Mouse (Mus musculus) hindbrain, embryonic 15.5 days (tissue): ENCODE measurements around the gene Prss23. TPM values are rescaled to one million over a fixed set of nuclear protein-coding genes. Genes with fewer than 3 reads are reported as not detected.

Experiments used
- ATAC-seq: fragments of 200-750 bp; cut with Nextera tagmentation; 2 replicates; pipeline ENCODE4 v1.8.0; 2017; ENCODE audit warnings: low read depth, moderate number of reproducible peaks, moderate TSS enrichment; ENCODE audit not compliant: low FRiP score
- H3K27ac ChIP-seq: fragments of 300-500 bp; sonication (generic); replicated peaks from 2 replicates; pipeline ENCODE4 v1.5.1; 2015; ENCODE audit warnings: mild to moderate bottlenecking, inconsistent platforms
- H3K27me3 ChIP-seq: fragments of 300-500 bp; sonication (generic); 2 replicates; pipeline ENCODE4 v1.6.1; 2015; ENCODE audit warnings: control low read depth, inconsistent platforms
- H3K36me3 ChIP-seq: fragments of 300-500 bp; sonication (generic); 2 replicates; pipeline ENCODE4 v1.6.1; 2015; ENCODE audit warnings: control low read depth, inconsistent platforms
- H3K4me1 ChIP-seq: fragments of 300-500 bp; sonication (generic); replicated peaks from 2 replicates; pipeline ENCODE4 v1.6.1; 2015; ENCODE audit warnings: control low read depth, inconsistent platforms
- H3K4me2 ChIP-seq: fragments of 300-500 bp; sonication (generic); 2 replicates; pipeline ENCODE4 v1.6.1; 2015; ENCODE audit warnings: moderate library complexity, mild to moderate bottlenecking, inconsistent platforms
- H3K4me3 ChIP-seq: fragments of 300-500 bp; sonication (generic); 2 replicates; pipeline ENCODE4 v1.5.1; 2015; ENCODE audit warnings: mild to moderate bottlenecking, inconsistent platforms
- H3K9ac ChIP-seq: fragments of 300-500 bp; sonication (generic); 2 replicates; pipeline ENCODE4 v1.6.1; 2015; ENCODE audit warnings: inconsistent platforms
- H3K9me3 ChIP-seq: fragments of 300-500 bp; sonication (generic); 2 replicates; pipeline ENCODE4 v1.6.1; 2016; ENCODE audit warnings: control low read depth, inconsistent platforms
- WGBS: fragments of 180-500 bp; shearing (Covaris S2); methylation state at CpG from one replicate; pipeline ENCODE4 v1.1.7; 2015; 5-methylcytosine and 5-hydroxymethylcytosine counted together
- polyA plus RNA-seq: library from polyadenylated mRNA; unstranded; fragments of >200 nt; fragmentation: Nextera tagmentation; extraction: Ambion mirVana; gene quantifications from 2 replicates; pipeline ENCODE4 v1.2.1, GENCODE M21; 2015

Prss23 gene
- 17.9 and 21.0 TPM in 2 replicates for polyA plus RNA-seq

DNA sequence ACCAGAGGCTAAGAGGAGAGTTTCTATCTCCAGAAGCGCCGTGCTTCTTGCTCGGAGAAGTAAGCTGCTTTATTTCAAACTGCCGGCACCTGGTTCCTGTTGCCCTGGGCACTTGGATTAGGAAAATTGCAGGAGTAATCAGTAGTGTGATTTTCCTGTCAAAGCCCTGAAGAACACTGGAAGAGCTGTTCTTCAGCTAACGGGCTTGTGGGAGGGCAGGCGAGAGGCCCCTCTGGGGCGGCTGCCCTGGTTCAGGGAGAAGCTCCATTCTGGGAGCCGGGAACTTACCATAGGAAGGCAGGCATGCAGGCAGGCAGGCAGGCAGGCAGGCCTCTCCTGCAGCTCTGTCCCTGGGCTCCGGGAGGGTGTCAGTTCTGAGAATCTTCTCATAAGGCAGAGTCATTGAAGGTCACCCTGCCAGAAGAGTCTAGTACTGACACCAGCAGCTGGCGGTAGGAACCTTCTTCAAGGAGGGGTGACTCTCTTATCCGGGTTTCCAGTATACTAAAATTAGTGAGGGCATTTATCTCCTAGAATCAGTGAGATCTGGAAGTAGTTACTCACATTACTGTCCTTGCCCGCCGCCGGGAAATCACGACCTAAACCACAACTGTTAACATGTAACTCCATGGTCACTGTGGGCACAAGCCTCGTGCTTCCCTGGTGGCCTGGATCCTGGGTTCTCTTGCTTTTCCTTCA, at the start of gene Prss23:
Gene Prss23, minus strand, starts transcription at position 457 of the 699 bp plus-strand sequence.
- no peak within 1 kb of the TSS for H3K4me2 ChIP-seq
- no peak within 1 kb of the TSS for H3K27ac ChIP-seq
- no peaks in the 10 kb centered on the region for H3K36me3 ChIP-seq
- ATAC-seq = no peak
- no peaks in the 10 kb centered on the region for H3K4me1 ChIP-seq
- no peaks in the 10 kb centered on the region for H3K27me3 ChIP-seq
- H3K9ac ChIP-seq = no peak within 1 kb of the TSS
- H3K9me3 ChIP-seq = no peaks in the 10 kb centered on the region
- H3K4me3 ChIP-seq = no peak within 1 kb of the TSS
- WGBS = 82% methylated on average over 16 of the region's 16 CpGs

DNA sequence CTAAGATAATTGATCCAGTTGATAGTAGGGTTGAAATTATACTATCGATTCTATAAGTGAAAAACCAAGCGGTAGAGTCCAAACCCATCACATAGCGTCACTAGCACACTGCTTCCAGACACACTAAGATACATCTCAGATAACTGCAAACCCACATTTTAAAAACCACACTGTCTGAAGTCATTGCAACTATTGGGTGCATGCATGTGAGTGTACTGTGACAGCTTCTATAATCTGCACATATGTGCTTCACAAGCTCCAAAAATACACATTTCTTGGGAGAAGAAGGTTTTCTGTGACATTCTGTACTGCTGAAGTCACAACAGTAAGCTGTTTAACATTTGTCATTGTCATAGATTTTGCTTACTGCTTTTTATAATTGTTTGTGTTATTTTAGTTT, 49.1 kb upstream of the Prss23 start:
- no peak overlapping the region for H3K4me3 ChIP-seq
- no peak overlapping the region for H3K27ac ChIP-seq
- no peaks in the 10 kb centered on the region for H3K36me3 ChIP-seq
- 94% methylated on average over 3 of the region's 3 CpGs for WGBS
- H3K9me3 ChIP-seq = no peaks in the 10 kb centered on the region
- ATAC-seq = no peak
- no peaks in the 10 kb centered on the region for H3K4me1 ChIP-seq
- H3K4me2 ChIP-seq = no peak overlapping the region
- no peaks in the 10 kb centered on the region for H3K27me3 ChIP-seq
- no peak overlapping the region for H3K9ac ChIP-seq

DNA sequence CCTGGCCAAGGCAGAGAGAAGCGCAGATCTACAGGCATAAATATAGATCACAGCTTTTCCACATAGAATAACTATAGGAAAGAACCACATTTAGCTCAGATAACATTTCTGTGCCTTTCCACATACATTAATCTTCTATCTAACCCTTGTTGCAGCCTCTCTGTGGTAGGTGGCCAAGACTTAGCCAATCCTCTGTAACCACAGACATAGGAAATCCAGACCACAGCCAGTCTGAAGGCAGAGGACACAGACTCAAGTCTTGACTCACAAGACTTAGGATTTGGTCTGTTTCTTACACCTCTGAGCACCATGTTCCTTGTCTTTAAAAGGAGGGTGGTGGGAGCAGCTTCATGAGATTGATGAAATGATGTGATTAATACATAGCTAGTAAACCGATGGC, 37.6 kb upstream of the Prss23 start:
- H3K4me2 ChIP-seq = no peak overlapping the region
- ATAC-seq = no peak
- no peaks in the 10 kb centered on the region for H3K36me3 ChIP-seq
- no peaks in the 10 kb centered on the region for H3K4me1 ChIP-seq
- H3K9ac ChIP-seq = no peak overlapping the region
- 91% methylated on average over 2 of the region's 2 CpGs for WGBS
- H3K27me3 ChIP-seq = no peaks in the 10 kb centered on the region
- H3K27ac ChIP-seq = no peak overlapping the region
- no peaks in the 10 kb centered on the region for H3K9me3 ChIP-seq
- no peak overlapping the region for H3K4me3 ChIP-seq

DNA sequence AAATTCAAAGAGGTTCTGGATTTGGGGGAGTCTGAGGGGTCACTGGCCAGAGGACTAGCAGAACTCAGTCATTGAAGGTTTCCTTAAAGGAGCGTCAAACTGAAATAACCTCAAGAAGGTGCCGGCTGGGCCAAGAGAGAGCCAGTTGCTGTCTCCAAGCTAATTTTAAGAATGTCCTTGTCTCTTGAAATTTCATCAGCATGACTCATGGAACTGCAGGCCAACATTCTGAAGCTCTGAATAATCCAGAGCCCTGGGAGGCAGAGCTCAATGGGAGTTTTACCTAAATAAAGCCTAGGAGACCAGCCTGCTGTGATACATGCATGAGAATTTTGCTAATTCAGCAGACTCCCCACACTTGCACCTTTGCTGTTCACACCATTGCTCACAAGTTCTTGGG, 36.5 kb upstream of the Prss23 start:
- no peak overlapping the region for H3K4me3 ChIP-seq
- 97% methylated on average over 2 of the region's 2 CpGs for WGBS
- H3K4me1 ChIP-seq = no peaks in the 10 kb centered on the region
- no peak overlapping the region for H3K9ac ChIP-seq
- H3K27me3 ChIP-seq = no peaks in the 10 kb centered on the region
- H3K9me3 ChIP-seq = no peaks in the 10 kb centered on the region
- no peak for ATAC-seq
- no peak overlapping the region for H3K4me2 ChIP-seq
- H3K36me3 ChIP-seq = no peaks in the 10 kb centered on the region
- no peak overlapping the region for H3K27ac ChIP-seq

DNA sequence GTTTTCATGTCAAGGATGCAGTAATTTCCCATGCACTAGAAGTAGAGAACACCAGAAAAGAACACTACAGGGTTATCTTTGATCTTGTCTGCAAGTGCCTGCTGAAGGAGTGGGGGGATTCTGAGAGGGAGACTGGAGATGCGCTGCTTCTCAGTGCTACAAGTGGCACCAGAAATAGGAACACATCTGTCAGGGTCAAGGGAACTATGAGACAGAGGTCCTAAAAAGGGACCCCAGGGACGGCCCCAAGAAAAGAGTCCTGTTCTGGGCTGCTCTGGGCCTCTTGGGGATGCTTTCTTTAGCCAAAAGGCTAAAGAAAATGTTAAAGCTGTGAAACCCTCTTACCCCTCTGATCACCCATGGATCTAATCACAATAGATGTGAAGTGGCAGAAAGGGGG, 35.2 kb upstream of the Prss23 start:
- WGBS = 81% methylated on average over 2 of the region's 2 CpGs
- ATAC-seq = no peak
- H3K4me1 ChIP-seq = no peaks in the 10 kb centered on the region

DNA sequence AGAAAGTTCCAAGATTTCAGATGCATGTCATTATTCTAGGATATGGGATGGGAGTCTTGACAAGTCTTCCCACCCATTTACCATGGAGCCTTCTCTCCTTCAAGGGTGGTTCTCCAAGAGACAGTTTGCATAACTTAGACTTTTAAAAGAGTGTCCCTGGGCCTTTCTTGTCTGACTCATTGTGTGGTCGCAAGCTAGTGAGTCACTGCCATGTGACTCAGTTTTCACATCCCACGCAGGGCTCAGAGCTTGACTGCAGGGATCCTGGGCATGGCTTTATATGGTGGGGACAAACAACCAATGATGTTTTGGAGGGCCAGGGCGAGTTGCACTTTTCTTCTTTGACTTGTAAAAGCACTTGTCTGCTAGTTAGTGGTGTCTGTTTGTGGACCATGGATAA, 34.0 kb upstream of the Prss23 start:
- WGBS = 66% methylated on average over 3 of the region's 3 CpGs
- no peaks in the 10 kb centered on the region for H3K36me3 ChIP-seq
- no peaks in the 10 kb centered on the region for H3K4me1 ChIP-seq
- H3K9ac ChIP-seq = no peak overlapping the region
- H3K4me2 ChIP-seq = no peak overlapping the region
- no peak overlapping the region for H3K27ac ChIP-seq
- no peak overlapping the region for H3K4me3 ChIP-seq
- ATAC-seq = no peak
- no peaks in the 10 kb centered on the region for H3K9me3 ChIP-seq
- no peaks in the 10 kb centered on the region for H3K27me3 ChIP-seq

More for the DNA sequence above, 35.2 kb upstream of the Prss23 start:
- Histone ChIP-seq H3K27me3 (no peaks in the 10 kb centered on the region), H3K4me2 (no peak overlapping the region), H3K27ac (no peak overlapping the region), H3K4me3 (no peak overlapping the region), H3K9me3 (no peaks in the 10 kb centered on the region), H3K9ac (no peak overlapping the region), H3K36me3 (no peaks in the 10 kb centered on the region)

DNA sequence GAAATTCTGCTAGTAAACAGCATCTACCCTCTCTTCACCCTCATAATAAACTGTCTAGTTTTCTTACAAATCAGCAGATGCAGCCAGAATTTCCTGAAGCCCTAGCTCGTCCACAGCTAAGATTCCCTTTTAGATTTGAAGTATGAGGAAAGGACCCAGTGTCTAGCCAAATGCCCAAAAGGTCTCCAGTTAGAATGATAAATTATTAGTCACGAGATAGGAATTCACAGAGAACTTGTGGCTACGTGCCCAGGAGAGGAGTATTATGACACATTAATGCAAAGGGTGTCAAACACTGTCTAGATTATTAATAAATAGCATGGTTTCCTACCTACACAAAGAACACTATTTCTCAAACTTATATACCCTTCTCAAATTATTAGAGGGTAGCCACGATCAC, 32.6 kb upstream of the Prss23 start:
- H3K9ac ChIP-seq = no peak overlapping the region
- no peak overlapping the region for H3K4me3 ChIP-seq
- no peak overlapping the region for H3K4me2 ChIP-seq
- no peaks in the 10 kb centered on the region for H3K36me3 ChIP-seq
- no peak for ATAC-seq
- 72% methylated on average over 4 of the region's 4 CpGs for WGBS
- no peaks in the 10 kb centered on the region for H3K9me3 ChIP-seq
- H3K27ac ChIP-seq = no peak overlapping the region
- H3K27me3 ChIP-seq = no peaks in the 10 kb centered on the region
- H3K4me1 ChIP-seq = no peaks in the 10 kb centered on the region

DNA sequence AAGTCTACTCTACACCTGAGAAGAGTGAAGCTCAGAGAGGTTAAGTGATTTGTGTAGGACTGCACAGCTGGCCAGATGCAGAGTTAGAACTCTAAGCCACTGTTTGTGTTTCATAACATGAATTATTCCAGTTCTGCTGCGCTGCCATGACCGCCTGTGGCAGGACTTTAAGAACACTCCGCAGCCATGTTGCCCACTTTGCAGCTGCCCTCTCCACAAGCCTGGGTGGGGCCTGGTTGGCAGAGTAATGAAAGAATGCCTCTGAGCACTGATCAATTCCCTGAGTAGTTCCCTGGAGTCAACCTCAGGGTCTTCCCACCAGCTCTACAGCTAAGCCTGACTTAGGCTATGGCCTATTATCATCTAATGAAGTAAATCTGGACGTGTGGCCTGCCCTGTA, 32.1 kb upstream of the Prss23 start:
- no peaks in the 10 kb centered on the region for H3K4me1 ChIP-seq
- no peak for ATAC-seq
- no peaks in the 10 kb centered on the region for H3K9me3 ChIP-seq
- H3K36me3 ChIP-seq = no peaks in the 10 kb centered on the region
- no peak overlapping the region for H3K4me3 ChIP-seq
- H3K9ac ChIP-seq = no peak overlapping the region
- H3K27ac ChIP-seq = no peak overlapping the region
- no peak overlapping the region for H3K4me2 ChIP-seq
- 87% methylated on average over 4 of the region's 4 CpGs for WGBS
- no peaks in the 10 kb centered on the region for H3K27me3 ChIP-seq

DNA sequence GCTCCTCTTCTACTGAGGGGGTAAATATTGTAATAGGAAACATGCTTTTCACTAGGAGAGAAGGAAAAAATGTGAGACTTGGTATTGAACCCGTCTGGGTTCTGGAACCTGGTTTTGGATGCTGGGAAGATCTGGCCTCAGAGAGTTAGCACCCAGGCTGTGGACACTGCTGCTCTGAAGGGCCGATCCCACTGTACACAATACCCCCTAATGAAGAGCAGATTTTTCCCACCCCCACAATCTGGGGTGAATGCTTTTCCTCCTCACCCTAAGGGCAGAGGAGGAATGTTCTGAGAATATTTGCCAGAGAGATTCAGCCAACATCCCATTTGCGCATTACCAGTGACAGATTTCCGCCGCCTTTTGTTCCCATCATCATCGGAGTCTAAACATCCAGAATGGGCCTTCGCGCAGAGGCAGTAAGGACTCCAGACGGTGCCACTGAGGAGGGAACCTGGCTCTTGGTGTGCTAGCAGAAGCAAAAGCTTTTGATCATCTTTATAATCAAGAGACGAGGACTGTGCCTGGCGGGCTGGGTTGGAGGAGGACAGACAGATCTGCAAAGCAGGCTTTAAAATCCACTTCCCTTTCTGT, 31.6 kb upstream of the Prss23 start:
- 82% methylated on average over 11 of the region's 11 CpGs for WGBS
- H3K36me3 ChIP-seq = no peaks in the 10 kb centered on the region
- no peak overlapping the region for H3K4me3 ChIP-seq
- no peaks in the 10 kb centered on the region for H3K27me3 ChIP-seq
- no peak overlapping the region for H3K27ac ChIP-seq
- H3K4me2 ChIP-seq = no peak overlapping the region
- no peaks in the 10 kb centered on the region for H3K4me1 ChIP-seq
- no peak overlapping the region for H3K9ac ChIP-seq
- no peak for ATAC-seq
- H3K9me3 ChIP-seq = no peaks in the 10 kb centered on the region

DNA sequence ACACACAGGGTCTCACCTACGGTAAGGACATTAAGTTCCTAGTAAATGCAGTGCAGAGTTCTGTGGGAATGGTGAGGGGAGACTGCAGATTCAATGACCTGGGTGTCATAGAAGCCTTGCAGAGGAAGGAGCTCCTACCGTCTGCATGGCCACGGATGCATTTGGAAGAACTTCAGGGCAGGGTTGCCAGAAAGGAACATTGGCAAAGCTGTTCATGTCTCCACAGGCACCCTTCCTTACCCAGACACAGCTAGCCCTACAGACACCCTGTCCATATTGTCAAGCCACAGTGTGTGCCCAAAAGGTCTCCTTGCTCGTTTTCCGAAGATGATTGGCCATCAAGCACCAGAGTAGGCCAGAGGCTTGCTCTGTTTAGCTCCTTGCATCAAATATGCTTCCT, 30.1 kb upstream of the Prss23 start:
- H3K4me3 ChIP-seq = no peak overlapping the region
- WGBS = 87% methylated on average over 5 of the region's 5 CpGs
- H3K36me3 ChIP-seq = no peaks in the 10 kb centered on the region
- no peak overlapping the region for H3K9ac ChIP-seq
- no peaks in the 10 kb centered on the region for H3K27me3 ChIP-seq
- ATAC-seq = no peak
- no peaks in the 10 kb centered on the region for H3K9me3 ChIP-seq
- H3K4me1 ChIP-seq = no peaks in the 10 kb centered on the region
- no peak overlapping the region for H3K4me2 ChIP-seq
- H3K27ac ChIP-seq = no peak overlapping the region

DNA sequence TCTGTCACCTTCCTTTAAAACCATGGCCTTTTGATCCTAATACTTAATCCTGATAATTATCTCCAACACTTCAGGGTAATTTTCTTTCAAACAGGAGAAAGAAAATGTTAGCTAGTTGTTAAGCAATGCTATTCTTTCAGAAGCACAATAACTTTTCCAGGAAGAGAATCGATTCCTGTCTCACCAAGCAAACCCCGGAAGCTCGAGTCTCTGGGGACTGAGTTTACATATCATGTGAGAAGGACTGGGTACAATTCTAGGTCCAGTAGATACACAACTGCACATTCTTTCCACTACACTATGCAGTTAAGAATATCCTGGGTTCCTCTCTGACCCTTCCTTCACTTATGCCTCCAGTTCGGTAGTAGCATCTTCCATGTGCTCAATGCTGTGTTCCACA, 29.7 kb upstream of the Prss23 start:
- ATAC-seq = no peak
- no peaks in the 10 kb centered on the region for H3K36me3 ChIP-seq
- no peaks in the 10 kb centered on the region for H3K27me3 ChIP-seq
- no peaks in the 10 kb centered on the region for H3K9me3 ChIP-seq
- H3K4me1 ChIP-seq = no peaks in the 10 kb centered on the region
- no peak overlapping the region for H3K4me2 ChIP-seq
- no peak overlapping the region for H3K4me3 ChIP-seq
- no peak overlapping the region for H3K9ac ChIP-seq
- H3K27ac ChIP-seq = no peak overlapping the region
- 72% methylated on average over 4 of the region's 4 CpGs for WGBS

DNA sequence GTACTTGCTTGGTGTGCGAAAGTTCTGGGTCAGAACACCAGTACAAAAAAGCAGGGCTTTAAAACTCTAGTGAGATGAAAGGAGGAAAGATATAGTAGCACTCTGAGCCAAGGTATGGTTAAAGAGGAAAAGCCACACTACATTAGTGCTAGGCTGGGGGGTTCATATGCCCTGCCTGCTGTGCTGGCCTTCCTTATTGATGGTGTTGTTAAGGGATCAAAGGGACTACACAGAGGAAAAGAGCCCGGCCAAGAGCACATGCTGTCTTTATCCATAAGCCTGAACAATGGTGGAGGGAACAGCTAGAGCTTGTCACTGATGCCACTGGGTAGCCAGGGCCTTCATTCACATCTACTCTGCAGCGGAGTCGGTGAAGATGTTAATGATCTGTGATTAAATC, 28.2 kb upstream of the Prss23 start:
- 0 out of 2 replicates have a peak, but pooled peaks have one; percentile 48 for ATAC-seq
- Histone ChIP-seq H3K9me3 (no peaks in the 10 kb centered on the region), H3K36me3 (no peaks in the 10 kb centered on the region), H3K27ac (no peak overlapping the region), H3K27me3 (no peaks in the 10 kb centered on the region), H3K4me2 (no peak overlapping the region), H3K9ac (no peak overlapping the region), H3K4me1 (no peaks in the 10 kb centered on the region), H3K4me3 (no peak overlapping the region)
- WGBS = 29% methylated on average over 4 of the region's 4 CpGs

DNA sequence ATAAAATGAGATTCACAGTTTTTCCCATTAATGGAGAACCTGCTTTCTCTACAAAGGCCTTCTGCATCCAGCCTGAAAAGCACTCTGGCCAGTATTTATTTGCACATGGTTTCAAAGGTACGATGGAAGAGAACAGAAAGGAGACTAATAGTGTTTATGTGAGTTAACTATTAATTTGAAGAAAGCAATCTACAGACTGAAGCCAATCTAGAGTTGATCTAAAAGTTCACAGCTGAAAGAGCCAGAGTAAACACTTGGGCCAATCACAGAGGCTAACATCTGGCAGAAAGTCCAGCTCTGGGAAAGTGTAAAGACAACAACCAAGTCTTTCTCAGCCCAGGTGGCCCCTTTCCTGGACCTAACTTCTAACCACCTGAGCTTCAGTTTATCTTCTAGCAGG, 27.1 kb upstream of the Prss23 start:
- Histone ChIP-seq H3K27me3 (no peaks in the 10 kb centered on the region), H3K9ac (no peak overlapping the region), H3K4me3 (no peak overlapping the region), H3K27ac (no peak overlapping the region), H3K4me2 (no peak overlapping the region), H3K9me3 (no peaks in the 10 kb centered on the region), H3K36me3 (no peaks in the 10 kb centered on the region), H3K4me1 (no peaks in the 10 kb centered on the region)
- ATAC-seq = no peak
- WGBS = 72% methylated on average over 1 of the region's 1 CpGs
